Mouse (Mus musculus) lung, postnatal 4 days (tissue): ENCODE results near the gene Eif2d.
A peak's percentile ranks its signal among the peaks of the same experiment; 100 is the strongest.

Experiments used
- DNase-seq, 2 experiments: peaks; one replicate each; pipeline ENCODE4 v3.0.0; 2021

Gene Eif2d

GRCm38 (mm10) chr1:131184253-131184955, 31.4 kb downstream of the Eif2d start:
- peak; percentile 58 to 71 for DNase-seq

GRCm38 (mm10) chr1:131184956-131185660, 32.1 kb downstream of the Eif2d start:
- no peak for DNase-seq

GRCm38 (mm10) chr1:131185821-131186506, 33.0 kb downstream of the Eif2d start:
- no peak for DNase-seq

GRCm38 (mm10) chr1:131186995-131187394, 34.0 kb downstream of the Eif2d start:
- peak in 1 of 2 experiments; percentile 38 for DNase-seq

- DNase-seq: no peak
These were observed 34.9 kb downstream of the Eif2d start for GRCm38 (mm10) chr1:131187856-131188255.

GRCm38 (mm10) chr1:131188655-131189054, 35.7 kb downstream of the Eif2d start:
- DNase-seq: peak; percentile 43 to 56

GRCm38 (mm10) chr1:131193746-131194145, 40.8 kb downstream of the Eif2d start:
- DNase-seq: peak; percentile 49 to 64

- DNase-seq: no peak
These were observed 42.7 kb downstream of the Eif2d start for GRCm38 (mm10) chr1:131195653-131196052.

- DNase-seq: no peak
These were observed 43.1 kb downstream of the Eif2d start for GRCm38 (mm10) chr1:131196107-131196506.

GRCm38 (mm10) chr1:131198417-131198960, 45.5 kb downstream of the Eif2d start:
- DNase-seq: no peak

GRCm38 (mm10) chr1:131199118-131199821, 46.3 kb downstream of the Eif2d start:
- DNase-seq: peak; percentile 41 to 49

- DNase-seq: peak; percentile 85 to 87
These were observed 47.0 kb downstream of the Eif2d start for GRCm38 (mm10) chr1:131199976-131200375.

- DNase-seq: peak; percentile 33 to 54
These were observed 47.6 kb downstream of the Eif2d start for GRCm38 (mm10) chr1:131200588-131200987.

- DNase-seq: no peak
These were observed 48.4 kb downstream of the Eif2d start for GRCm38 (mm10) chr1:131201391-131201790.

- DNase-seq: no peak
These were observed 51.5 kb downstream of the Eif2d start for GRCm38 (mm10) chr1:131204461-131204860.

GRCm38 (mm10) chr1:131206342-131206741, 53.4 kb downstream of the Eif2d start:
- no peak for DNase-seq

GRCm38 (mm10) chr1:131207531-131207930, 54.5 kb downstream of the Eif2d start:
- DNase-seq: peak; percentile 69 to 86

GRCm38 (mm10) chr1:131208081-131208480, 55.1 kb downstream of the Eif2d start:
- DNase-seq: no peak

- no peak for DNase-seq
These were observed 55.8 kb downstream of the Eif2d start for GRCm38 (mm10) chr1:131208800-131209199.

GRCm38 (mm10) chr1:131209971-131210426, 57.0 kb downstream of the Eif2d start:
- peak; percentile 32 to 76 for DNase-seq

GRCm38 (mm10) chr1:131211655-131212054, 58.7 kb downstream of the Eif2d start:
- no peak for DNase-seq

- peak; percentile 29 to 53 for DNase-seq
These were observed 60.0 kb downstream of the Eif2d start for GRCm38 (mm10) chr1:131212956-131213355.

- no peak for DNase-seq
These were observed 60.4 kb downstream of the Eif2d start for GRCm38 (mm10) chr1:131213361-131213760.
